Mouse (Mus musculus) ovary, postnatal 36 days (tissue): ENCODE measurements around the gene Ppdpf.

Source experiments
- DNase-seq: peaks from one replicate; pipeline ENCODE4 v3.0.0; 2022; ENCODE audit warnings: low spot score, mixed read lengths

Gene Ppdpf

DNA sequence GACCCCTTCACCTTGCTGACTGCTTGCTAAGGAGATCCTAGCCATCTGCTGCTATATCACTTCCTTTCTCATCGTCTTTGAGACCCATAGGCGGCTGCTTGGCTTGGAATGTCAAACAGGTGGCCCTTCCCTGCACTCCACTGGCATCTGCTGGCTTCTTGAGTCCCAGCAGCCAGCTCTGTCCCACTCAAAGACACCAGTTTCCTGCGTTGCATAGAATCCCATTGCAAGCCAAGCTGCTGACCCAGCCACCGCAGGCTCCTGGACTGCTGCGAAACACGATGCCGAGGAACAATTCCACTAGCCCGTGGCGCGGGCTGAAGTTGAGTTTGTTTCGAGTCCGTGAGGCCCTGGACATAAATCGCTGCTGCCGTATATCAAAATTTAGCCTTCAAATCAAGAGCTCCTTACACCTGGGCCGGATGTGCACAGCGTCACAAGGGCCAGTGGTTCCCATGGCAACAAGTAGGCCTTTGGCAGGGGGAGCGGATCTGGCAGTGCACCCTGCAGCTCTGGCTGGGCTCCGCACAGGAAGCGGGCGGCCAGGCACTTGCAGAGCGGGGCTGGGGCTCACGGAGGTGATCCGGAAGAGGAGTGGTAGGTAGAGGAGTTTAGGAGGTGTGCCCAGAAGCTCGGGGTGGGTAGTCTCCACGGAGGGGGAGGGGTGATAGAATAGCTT is 32.6 kb downstream of the Ppdpf start, which contains the start of gene Fndc11:
Gene Fndc11 (plus strand): TSS at position 476 of the 679 bp plus-strand sequence.
- peak; percentile 67 for DNase-seq

DNA sequence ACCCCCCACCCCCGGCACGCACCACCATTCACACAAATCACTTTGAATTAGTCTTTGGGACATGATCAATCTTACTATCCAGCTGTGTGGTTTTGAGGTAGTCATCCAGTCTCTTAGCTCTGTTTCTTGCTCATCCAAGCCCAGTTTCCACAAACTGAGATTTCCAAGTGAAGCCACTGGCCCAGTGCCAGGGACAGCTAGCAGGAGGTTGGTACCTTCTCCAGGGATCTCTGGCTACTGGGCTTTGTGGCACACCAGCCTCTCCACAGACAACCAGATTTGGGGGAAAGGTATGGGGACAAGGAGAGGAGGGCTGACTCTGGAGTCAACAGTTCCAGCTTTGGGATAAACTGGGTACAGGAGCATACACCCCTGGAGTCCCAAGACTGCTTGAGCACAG is 33.3 kb downstream of the Ppdpf start:
- DNase-seq: no peak

DNA sequence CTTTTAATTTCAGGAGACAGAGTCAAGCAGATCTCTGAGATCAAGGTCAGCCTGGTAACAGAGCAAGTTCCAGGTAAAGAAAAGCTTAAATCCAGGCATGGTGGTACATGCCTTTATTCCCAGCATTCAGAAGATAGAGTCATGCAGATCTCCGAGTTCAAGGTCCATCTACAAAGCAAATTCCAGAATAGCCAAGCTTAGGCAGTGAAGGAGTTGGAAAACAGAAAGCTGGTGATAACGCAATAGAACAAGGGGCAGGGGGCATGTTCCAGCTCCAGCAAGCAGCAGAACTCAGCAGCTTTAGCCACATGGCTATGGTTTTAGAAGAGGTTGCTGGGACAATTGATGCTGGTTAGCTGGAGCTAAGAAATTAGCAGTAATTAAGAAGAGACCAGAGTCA is 37.9 kb downstream of the Ppdpf start:
- no peak for DNase-seq

DNA sequence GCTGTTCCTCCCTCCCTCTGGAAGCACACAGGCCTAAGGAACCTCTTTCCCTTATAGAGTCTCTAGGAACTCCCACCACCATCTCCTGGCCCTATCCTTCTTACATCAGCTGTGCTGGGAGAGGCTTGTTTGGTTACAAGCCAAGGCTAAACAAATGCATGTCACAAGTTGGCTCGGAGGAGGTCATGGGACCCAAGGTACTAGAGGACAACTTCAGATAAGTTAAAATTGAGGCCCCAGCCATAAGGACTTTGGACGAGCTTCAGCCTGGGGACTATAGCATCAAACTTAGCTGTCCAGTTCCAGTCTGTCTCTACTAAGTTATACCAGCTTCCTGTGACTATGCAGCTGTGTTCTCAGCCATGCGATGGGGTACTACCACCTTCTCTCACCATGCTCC is 40.1 kb downstream of the Ppdpf start:
- DNase-seq: no peak

DNA sequence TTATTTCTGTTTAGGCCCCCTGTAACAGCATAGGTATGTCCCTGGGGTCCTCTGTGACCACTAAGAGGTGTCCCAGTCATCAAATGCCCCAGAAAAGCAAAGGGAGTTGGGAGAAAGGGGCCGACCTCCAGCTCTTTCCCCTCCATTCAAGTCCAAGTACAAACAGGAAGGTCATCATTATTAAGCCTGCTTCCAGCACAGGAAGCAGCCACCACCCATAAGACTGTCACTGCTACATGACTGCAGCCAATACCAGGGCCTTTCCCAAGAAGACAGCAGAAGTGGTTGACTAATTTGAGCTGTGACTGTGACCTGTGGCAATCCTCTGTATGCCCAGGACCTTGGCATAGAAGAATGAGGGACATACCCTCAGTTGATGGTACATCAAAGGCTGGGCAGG is 41.3 kb downstream of the Ppdpf start:
- DNase-seq: no peak

DNA sequence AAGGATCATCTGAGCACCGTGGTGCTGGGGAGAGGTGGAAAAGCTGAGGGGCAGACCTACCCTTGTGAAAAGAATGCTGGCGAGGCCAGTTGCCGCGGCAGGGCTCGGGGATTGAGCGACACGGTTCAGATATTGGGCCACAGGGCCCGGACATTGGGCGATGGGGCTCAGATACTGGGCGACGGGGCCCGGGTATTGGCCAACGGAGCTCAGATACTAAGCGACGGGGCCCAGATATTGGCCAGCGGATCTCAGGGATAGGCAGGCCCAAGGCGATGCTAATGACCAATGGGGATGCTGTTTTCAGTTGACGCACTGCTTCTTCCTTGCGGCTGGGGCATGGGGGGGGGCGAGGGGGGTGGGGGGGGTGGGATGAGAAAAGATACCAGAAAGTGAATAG is 44.1 kb downstream of the Ppdpf start:
- DNase-seq: no peak

DNA sequence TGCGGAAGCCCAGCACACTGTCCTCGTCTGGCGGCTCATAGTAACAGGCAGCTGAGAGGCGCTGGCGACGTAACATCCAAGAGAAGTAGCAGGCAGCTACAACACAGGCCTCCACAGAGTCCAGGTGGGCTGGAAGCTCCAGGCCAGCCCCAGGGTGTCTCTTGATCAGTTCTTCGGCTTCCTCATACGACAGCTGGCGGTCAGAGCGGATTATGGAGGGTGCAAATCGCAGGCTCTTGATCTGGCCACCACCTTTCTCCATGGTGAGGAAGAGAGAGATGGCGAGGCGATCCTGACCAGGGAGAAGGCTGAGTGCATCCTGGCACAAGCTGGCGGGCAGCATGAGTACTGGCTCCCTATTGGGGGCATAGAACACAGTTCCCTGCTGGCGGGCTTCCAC is 46.4 kb downstream of the Ppdpf start:
- no peak for DNase-seq

DNA sequence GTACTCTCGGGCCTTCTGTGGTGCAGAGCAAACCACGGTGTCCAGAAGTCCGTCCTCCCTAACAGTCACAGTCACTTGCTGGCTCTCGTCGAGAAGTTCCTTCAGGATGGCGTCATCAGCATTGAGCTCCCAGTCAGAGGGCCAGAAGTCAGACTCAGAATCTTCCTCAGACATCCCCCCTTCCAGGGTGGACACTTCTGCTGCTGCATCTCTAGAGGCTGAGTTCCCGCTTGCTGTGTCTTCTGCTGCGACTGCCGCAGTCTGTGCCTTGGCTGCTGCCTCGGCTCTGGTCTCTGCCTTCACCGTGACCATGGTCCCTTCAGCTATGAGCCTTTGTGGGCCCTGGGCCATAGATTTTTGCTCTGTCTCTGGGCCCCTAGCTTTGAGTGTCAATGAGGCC is 47.6 kb downstream of the Ppdpf start:
- DNase-seq: no peak

DNA sequence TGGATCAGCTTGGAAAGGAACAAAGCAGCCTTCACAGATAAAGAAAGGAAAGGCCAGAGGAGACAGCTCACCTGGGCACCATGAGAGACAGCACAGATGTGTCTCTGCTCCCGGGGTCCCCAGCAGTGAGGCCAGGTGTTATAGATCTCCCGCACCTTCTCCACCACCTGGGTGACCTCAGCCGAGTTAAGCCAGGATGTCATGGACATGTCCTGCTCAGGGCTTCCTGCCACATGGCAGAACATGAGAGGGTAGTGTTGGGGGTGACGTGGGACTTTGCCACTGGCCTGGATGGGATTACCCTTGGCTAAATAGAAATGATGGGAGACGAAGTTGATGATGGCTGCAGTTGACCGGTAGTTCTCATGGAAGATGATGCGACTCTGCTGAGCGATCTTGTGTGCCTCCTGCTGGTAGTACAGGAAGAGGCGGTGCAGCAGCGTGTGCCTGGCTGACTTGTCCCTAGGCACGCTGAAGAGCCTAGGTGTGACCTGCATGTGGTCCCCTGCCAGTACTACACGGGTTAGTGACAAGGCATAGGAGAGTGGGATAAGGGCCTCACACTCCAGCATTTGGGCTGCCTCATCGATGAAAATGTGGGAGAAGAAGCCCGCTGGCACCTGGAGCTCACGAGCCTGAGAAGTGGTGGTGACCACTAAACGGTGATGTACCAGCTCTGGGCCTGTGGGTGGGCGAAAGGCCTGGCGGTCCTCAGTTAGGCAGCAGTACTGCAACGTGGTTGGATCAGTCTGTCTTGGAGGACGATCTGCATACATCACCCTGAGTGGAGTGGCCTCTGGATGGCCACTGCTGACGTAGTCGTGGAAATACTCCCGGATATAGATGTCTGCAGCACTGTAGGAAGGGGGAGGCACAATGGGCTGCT is 48.9 kb downstream of the Ppdpf start:
- DNase-seq: no peak

DNA sequence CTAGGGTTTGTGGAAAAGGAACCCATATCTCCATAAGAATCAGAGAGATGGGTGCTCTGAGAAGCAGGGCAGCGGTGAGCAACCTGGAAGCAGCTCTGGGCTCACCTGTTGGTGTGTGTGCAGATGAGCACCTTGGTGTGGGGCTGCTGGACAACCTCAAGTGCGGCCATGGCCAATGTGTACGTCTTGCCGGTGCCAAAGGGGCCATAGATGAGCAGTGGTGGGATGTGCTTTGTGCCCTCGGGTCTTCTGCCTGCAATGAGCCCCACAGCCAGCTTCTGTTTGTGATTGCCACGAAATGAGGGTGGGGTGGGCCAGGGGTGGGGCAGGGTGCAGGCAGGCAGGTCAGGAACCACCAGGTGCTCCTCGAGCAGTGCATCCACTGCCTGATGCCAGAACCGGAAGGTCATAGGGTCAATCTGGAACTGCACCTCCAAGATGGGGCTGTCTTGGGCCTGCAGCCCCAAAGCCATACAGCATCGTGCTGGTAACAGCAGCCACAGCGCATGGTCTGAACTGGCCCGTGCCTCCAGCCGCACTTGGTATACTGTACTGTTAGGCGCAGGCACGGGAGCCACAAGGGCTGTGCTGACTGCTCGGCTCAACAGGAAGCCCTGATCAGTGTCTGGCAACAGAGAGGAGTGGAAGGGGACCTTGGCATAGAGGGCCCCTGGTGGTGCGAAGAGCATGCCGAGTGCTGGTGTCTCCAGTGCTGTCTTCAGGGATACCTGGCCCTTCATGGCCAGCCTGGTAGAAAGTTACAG is 50.4 kb downstream of the Ppdpf start:
- no peak for DNase-seq

DNA sequence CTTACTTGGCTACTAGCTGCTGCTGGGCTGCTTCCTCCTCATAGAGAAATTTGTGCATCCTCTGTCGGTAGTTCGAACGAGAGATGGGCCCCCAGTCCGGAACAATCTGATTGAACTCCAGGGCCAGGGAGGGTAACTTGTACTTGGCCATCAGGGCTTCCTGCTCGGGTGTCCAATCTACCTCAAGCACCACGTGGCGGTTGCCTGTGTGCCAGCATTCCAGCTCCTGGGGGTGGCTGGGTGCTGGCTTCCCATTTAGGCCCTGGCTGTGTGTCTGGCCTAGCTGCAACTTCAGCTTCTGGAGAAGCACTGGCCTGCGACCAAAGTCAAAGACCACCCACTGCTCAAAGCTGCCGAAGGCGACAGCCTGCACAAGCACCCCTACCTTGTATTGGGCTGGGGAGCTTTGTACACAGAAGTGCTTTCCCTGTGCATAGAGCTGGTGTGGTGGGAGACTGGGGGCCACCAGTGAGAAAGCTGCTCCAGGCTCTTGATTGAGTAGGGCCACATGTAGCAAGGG is 51.1 kb downstream of the Ppdpf start:
- no peak for DNase-seq
